Mouse (Mus musculus): ENCODE measurements around the gene G6pc.
A peak's percentile ranks its signal among the peaks of the same experiment; 100 is the strongest.
"Not testable (repeated sequence)": the region's sequence is repeated elsewhere in the genome, so short reads cannot be mapped to it uniquely, and the experiment has no call there.

The G6pc gene

DNA sequence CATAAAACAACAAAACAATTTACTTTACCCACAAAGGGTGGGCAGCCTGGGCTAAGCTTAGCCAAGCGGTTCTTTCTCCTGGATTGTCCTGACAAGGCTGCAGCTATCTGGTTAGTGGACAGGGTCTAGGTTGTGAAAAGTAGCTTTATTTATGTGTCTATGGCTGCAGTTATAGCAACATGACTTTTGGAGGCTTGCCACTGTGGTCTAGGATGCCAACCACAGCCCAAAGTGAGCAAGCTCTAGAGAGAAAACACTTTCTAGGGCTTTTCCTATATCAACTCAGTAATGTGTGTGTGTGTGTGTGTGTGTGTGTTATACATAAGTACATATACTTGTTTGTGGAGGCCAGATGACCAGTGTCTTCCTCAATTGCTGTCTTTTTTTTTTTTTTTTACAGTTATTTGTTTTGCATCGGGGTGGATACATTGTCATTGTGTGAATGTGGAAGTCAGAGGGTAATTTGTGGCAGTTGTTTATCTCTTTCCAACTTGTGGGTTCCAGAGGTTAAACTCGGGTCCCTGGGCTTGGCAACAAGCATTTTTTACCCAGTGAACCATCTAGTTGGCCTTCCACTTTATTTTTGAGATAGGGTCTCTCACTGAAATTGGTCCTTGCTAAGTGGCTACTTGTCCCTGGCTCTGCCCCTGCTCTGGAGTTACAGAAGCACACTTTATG is 9.7 kb upstream of the G6pc start:
- no peak for DNase-seq (ENCODE audit: low spot score)

DNA sequence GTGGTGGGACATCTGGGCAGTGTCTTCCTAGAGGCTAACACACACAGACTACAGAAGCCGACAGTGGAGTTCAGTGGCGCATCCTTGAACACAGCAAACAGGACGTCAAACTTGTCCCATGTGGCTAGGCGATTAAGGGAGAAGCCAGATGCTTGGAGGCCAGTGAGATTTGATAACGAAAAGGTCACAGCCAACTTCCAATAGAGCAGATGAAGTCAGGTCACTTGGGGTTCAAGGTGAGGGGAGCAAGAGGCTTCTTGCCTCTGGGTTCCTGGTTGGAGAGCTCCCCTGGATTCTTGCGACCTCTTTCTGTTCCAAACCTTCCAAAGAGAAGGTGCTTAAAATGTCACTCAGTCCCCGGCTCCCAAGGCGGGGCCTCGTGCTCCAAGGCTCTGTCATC is 7.6 kb upstream of the G6pc start:
- no peak for DNase-seq (ENCODE audit: low spot score)

- DNase-seq (ENCODE audit: low spot score), result no peak
Observed at GRCm38 (mm10) chr11:101360651-101361113, 6.7 kb upstream of the G6pc start.

GRCm38 (mm10) chr11:101364531-101364931 is 2.8 kb upstream of the G6pc start:
- no peak for DNase-seq (ENCODE audit: low spot score)

DNA sequence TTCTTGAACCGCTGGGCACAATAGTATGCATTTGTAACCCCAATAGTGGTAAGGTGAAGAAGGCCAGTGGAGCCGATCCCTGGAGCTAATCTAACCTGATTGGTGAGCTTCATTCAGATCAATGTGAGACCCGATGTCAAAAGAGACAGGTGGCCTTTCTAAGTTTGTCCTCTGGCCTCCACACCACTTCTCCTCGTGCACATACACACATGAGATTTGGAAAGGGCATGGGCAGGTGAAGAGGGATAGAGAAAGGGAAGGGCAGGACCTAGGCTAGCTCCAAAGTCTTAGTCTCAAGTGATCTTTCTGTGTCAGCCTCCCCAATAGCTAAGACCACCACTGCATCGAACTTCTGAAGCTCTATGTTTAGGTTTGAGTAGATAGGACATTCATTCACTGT is 2.8 kb downstream of the G6pc start:
- DNase-seq (ENCODE audit: low spot score), result no peak

DNA sequence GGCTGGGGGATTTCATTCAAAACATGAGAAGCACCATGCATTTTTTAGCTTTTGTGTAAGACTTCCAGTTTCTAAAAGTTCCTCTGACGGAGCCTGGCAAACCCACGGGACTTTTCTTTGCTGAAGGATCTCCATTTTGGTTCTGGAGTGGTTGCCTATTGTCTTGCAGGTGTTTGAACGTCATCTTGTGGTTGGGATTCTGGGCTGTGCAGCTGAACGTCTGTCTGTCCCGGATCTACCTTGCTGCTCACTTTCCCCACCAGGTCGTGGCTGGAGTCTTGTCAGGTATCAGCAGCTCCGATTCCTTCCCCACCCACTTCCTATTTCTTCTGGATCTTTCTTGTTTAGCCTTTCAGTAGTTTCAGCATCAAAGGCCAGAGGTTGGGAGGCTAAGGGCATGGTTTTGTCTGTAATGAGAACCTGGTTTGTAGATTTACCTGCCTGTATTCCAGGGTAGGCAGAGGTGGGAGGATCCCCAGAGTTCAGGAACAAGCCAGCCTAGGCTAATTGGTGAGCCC is 7.1 kb downstream of the G6pc start:
- DNase-seq (ENCODE audit: low spot score), result no peak

DNA sequence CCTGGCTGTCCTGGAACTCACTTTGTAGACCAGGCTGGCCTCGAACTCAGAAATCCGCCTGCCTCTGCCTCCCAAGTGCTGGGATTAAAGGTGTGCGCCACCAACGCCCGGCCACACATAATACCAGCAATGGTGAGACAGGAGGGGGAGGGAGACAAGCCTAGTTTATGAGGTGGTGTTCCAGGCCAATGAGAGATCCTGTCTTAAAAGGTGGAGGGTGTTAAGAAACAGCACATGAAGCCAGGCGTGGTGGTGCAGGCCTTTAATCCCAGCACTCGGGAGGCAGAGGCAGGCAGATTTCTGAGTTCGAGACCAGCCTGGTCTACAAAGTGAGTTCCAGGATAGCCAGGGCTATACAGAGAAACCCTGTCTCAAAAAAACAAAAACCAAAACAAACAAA is 10.8 kb downstream of the G6pc start:
- not testable (repeated sequence) for DNase-seq (ENCODE audit: low spot score)

- DNase-seq (ENCODE audit: low spot score), result peak; percentile 20
Observed at GRCm38 (mm10) chr11:101378926-101379325, 11.6 kb downstream of the G6pc start.

DNA sequence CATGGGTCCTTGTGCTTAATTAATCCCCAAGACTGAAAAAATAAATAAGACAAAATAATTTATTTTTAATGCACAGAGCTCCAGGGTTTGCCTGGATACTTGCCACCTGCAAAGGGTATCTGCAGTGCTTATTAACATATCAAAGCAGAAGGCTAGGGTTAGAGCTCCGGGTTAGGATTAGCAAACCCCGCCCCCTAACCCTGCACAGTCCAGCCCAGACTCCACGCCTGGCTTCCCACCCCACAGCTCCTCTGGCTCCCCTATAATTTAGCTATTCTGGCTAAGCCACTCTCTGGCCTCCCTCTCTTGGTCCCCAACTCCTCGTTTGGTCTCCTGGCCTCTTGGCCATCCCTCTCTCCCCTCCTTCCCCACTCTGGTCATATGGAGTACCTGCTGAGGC is 14.5 kb downstream of the G6pc start:
- no peak for DNase-seq (ENCODE audit: low spot score)

GRCm38 (mm10) chr11:101395110-101395509 is 27.7 kb downstream of the G6pc start:
- peak; percentile 66 for DNase-seq (ENCODE audit: low spot score)

DNA sequence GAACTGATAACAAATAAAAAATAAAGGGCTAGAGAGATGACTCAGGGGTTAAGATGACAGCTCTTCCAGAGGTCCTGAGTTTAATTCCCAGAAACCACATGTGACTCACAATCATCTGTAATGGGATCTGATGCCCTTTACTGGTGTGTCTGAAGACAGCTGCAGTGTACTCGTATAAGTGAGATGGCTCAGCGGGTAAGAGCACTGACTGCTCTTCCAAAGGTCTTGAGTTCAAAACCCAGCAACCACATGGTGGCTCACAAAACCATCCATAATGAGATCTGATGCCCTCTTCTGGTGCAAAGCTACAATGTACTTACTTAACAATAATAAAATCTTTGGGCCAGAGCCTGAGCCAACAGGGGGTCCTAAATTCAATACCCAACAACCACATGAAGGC is 47.9 kb downstream of the G6pc start:
- no peak for DNase-seq (ENCODE audit: low spot score)

GRCm38 (mm10) chr11:101416433-101417100 is 49.2 kb downstream of the G6pc start:
- DNase-seq (ENCODE audit: low spot score), result no peak

DNA sequence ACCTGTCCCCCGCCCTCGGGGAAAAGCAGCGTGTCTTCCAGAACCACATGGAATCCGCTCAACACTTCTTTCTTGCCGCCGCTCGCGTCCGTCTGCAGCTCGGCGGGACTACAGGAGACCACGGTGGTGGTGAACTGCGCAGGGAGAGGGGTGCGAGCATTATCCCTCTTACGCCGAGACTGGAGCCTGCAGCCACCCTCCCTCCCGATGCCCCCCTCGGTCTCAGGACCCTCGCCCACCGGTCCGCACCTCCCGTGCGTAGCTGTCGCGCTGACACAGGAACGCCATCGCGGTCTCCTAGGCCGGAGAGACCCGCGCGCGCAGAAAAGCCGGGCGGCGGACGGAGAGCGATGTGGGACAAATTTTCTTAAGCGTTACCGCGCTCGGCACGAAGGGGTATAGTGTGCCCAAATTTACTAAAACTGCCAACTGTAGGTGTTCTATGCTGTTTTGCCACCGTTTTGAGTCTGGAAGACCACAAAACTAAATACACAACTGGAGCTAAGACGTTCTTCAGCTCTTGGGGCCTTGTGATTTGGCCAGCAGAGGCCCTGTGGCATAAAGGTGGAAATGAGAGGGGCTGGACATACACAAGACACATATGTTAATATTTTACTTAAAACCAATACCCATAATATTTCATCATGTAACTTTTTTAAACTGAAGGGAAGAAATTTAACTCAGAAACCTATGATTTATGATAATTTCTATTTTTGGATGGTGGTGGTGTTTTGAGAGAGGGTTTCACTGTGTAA is 49.9 kb downstream of the G6pc start, which contains the start of gene Aarsd1:
TSS of gene Aarsd1 (minus strand) at position 515 of the 755 bp plus-strand sequence.
- DNase-seq (ENCODE audit: low spot score), result peak; percentile 86

GRCm38 (mm10) chr11:101418991-101419390 is 51.6 kb downstream of the G6pc start:
- DNase-seq (ENCODE audit: low spot score), result no peak

GRCm38 (mm10) chr11:101419610-101420009 is 52.2 kb downstream of the G6pc start:
- DNase-seq (ENCODE audit: low spot score), result no peak

DNA sequence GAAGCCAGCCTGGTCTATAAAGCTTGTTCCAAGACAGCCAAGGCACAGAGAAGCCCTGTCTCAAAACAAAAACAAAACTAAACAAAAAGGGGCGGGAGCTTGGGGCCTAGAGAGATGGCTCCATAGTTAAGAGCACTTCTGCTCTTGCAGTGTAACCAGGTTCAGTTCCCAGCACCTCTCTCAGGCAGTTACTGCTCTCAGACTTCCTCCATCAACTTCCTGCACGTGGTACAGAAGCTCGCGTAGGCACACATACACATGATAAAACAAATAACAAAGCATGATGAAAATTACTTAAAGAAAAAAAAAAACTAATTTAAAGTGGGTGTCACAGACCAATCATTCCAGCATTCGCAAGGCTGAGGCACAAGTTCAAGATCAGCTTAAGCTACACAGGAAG is 52.8 kb downstream of the G6pc start:
- DNase-seq (ENCODE audit: low spot score), result no peak

DNA sequence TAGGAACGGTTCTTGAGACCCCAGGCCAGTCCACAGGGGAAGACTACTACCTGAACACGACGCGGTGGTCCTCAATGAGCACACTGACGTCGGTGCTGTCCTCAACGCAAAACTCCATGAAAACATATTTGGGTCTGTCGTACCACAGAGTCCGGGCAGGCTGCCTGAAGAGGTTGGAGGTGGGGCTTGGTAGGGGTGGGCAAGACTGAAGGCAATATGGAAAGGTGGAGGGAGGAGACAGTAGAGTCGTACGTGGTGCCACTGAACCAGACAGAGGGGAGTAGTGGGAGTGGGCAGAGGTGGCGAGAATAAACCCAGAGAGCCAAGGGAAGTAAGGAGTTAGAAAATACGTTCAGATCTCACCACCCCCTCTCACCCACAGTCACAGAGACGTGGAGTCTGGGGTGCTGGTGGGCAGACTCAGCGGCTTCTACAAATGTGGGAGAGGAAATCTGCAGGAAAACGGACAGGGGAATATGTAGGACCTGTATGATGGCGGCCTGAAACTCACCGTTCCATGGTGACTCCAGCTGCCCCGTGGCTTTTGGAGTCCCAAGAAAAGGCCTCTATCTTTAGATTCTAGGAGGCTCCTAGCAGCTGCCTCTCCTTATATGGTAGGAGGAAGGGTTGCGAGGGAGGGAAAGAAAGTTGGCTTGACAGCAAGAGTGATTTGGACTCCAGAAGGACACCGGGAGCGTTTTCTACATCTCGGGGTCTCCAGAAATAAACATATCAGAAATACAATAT is 56.9 kb downstream of the G6pc start, which contains the start of gene Gm27029:
TSS of gene Gm27029 (minus strand) at position 692 of the 747 bp plus-strand sequence.
- peak; percentile 26 for DNase-seq (ENCODE audit: low spot score)

DNA sequence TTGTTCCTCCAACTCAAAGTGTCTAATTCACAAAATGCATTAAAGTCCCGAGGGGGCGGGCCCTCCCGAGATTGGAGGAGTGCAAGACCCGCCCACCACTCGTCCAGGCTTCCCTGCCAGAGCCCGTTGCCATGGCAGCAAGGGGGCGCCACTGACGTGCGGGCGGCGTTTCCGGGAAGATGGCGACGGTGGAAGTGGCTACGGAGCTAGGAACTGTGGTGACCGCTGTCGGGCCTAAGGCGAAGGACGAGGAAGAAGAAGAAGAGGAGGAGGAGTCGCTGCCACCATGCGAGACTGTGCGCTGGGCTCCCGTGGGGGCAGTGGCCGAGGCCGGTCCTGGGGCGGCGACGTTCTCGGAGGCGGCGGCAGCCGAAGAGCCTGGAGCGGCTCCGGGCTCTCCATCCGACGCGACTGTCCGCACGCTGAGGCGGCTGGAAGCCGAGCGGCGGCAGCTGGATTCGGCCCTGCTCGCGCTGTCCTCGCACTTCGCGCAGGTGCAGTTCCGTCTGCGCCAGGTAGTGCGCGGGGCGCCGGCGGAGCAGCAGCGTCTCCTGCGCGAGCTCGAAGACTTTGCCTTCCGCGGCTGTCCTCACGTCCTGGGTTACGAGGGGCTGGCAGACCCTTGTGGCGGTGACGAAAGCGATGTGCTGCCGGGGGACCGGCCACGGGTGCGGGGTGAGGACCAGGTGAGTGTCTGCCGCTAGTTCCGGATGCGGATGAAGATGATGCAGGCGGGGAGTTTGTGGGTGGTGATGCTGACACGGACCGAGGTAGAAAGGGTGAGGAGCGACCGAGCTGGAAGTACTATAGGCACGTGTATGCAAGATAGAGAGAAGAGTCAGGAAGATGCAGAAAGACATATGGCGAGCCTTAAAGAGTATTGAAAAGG is 57.8 kb downstream of the G6pc start, which contains the start of the genes Rundc1 and Ptges3l:
TSS of gene Rundc1 (plus strand) at position 161 of the 889 bp plus-strand sequence.
TSS of gene Ptges3l (minus strand) at position 409 of the 889 bp plus-strand sequence.
- DNase-seq (ENCODE audit: low spot score), result peak; percentile 98

GRCm38 (mm10) chr11:101426165-101426564 is 58.8 kb downstream of the G6pc start:
- no peak for DNase-seq (ENCODE audit: low spot score)
